Mouse (Mus musculus): Measurements from ENCODE around the gene Efhd1.

Gene Efhd1

DNA sequence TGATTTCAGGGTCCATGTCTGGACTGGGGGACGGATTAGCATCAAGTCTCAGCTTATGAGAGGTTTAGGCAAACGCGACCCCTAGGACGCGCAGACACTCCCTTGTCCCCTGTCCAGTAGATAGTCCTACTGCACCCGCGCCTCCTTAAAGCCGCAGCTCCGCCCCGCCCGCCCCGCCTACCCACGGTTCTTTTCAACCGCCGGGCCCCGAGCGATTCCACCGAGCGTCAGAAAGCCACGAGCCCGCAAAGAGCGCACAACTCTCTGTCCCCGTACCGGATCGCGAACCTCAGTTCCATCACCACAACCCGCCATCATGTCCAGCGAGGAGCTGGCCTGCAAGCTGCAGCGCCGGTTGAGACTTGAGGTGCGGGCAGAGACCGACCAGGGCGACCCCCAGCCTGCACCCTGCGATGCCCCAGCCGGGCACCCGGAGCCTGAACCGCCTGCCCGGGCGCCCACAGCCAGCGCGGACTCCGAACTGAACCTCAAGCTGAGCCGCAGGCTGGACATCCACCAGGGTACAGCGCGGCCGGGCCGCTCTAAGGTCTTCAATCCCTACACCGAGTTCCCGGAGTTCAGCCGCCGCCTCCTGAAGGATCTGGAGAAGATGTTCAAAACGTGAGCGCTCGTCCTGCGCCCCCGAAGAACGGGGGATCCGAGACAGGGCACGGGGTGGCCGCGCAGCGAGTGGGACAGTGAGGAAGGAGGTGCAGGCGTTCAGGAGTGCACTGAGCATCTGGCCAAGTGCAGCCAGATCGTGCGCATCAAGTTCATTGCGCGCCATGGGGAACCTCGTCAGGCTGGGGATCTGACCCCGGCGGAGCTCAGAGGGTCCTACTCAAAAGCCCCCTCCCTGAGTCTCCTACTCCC, at the start of gene Efhd1:
Gene Efhd1, plus strand, starts transcription at position 230 of the 873 bp plus-strand sequence.
- no peak for DNase-seq (ENCODE audit: low read depth, low spot score)

GRCm38 (mm10) chr1:87214748-87215147, 49.4 kb upstream of the Efhd1 start:
- DNase-seq (ENCODE audit: low read depth, low spot score), result no peak

GRCm38 (mm10) chr1:87217938-87218337, 46.2 kb upstream of the Efhd1 start:
- no peak for DNase-seq (ENCODE audit: low read depth, low spot score)

DNA sequence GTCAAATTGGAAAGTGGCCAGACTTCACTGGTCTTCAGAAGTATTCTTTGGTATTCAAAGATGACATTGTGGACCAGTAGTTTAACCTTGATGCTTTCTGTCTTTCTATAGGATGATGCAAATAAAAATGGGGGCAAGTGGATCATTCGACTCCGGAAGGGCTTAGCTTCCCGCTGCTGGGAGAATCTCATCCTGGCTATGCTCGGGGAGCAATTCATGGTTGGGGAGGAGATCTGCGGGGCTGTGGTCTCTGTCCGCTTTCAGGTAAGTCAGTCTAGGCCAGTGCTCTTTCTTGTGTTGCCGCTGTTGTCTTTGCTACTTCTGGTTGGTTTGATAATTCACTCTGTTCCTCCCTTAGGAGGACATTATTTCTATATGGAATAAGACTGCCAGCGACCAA, 38.4 kb upstream of the Efhd1 start:
- no peak for DNase-seq (ENCODE audit: low read depth, low spot score)

GRCm38 (mm10) chr1:87226409-87227159, 37.6 kb upstream of the Efhd1 start:
- DNase-seq (ENCODE audit: low read depth, low spot score), result no peak

- DNase-seq (ENCODE audit: low read depth, low spot score), result no peak
These were observed 37.0 kb upstream of the Efhd1 start for GRCm38 (mm10) chr1:87227160-87227550.

DNA sequence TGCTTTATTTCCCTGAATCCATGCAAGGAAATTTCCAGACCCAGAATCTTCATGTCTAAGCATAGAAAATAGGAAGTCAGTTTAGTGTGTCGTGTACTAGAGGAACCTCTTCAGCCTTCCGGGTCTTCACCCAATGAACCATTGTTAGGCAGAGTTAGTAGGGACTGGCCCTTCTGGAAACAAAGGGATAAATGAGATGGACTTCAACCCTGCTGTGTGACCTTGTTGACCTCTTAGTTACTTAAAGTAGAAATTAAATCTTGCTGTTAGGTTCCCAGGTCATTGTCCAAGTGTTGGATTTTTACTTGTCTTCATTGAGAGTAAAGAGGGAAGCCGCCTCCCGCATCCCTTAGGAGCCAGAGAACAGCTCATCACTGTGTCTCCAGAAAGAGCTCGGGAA, 33.6 kb upstream of the Efhd1 start:
- no peak for DNase-seq (ENCODE audit: low read depth, low spot score)

DNA sequence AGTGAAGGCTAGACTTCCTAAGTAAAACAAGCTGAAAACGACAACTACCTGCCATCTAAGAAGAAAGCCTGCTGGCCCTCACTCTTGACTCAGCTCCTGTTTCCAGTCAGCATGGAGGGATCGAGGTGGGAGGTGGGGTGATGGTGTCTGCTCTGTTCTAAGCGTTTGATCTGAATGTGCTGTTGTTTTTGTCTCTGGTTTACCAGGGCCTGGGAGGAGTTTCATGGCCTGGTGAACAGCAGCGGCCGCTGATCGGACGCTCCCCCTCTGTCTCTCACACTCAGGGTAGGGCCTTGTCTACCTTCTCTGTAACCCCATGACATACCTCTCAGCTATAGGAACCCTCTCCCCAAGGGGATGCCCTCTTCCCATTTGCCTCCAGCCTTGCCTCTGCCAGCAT, 32.0 kb upstream of the Efhd1 start:
- no peak for DNase-seq (ENCODE audit: low read depth, low spot score)

DNA sequence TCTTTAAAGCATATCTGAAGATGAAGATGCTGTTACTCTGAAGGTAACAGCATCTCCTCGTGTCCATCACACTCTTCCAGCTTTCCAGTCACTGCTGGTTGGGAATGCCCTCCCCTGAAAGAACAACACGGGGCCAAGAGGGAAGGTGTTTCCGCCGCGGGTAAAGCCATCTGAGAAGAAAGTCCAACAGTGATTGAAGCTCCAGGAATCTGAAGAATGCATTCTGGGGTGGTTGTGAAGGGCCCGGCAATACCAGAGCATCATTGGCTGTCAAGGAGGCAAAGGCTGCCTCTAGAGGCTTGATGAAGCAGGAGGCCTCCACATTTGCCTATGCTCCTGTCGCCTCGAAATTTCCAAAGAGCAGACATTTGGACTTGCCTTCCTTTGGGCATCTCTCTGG, 25.1 kb upstream of the Efhd1 start:
- no peak for DNase-seq (ENCODE audit: low read depth, low spot score)

- no peak for DNase-seq (ENCODE audit: low read depth, low spot score)
These were observed 21.1 kb upstream of the Efhd1 start for GRCm38 (mm10) chr1:87243021-87243420.

DNA sequence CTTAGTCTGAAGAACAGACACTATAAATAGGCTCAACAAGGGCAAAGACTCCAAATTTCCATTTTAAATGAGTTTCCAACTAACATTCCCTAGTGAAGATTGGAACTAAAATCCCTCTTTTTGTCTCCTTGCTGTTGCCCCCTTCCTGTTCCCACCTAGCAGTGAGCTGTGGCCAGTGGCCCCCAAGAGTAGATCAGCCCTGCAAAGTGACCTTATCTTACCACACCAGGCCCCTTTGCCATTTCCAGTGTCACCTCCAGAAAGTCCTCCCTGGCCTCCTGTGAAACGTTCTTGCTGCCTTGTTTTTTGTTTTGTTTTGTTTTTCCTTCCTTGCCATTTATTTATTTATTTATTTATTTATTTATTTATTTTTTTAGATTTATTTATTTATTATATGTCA, 18.7 kb upstream of the Efhd1 start:
- no peak for DNase-seq (ENCODE audit: low read depth, low spot score)

- peak; percentile 62 for DNase-seq (ENCODE audit: low read depth, low spot score)
These were observed 18.0 kb upstream of the Efhd1 start for GRCm38 (mm10) chr1:87245929-87246815.

GRCm38 (mm10) chr1:87252040-87252609, 12.0 kb upstream of the Efhd1 start:
- no peak for DNase-seq (ENCODE audit: low read depth, low spot score)

DNA sequence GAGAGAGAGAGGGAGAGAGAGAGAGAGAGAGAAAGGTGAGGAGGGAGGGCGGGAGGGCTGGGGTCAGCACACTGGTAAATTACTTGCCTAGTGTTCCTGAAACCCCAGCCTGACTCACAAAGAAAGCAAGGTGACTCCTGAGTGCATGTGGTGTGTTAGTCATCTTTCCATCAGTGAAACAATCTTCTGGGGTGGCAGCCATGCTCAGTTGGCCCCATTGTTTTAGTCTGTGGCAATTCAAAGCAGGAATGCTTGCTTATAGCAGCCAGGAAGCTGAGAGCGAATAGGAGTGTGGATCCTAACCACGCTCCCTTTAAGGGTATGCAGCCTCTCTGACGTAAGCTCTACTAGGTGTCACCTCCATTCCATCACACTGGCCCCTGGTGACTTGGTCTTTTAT, 9.0 kb upstream of the Efhd1 start:
- DNase-seq (ENCODE audit: low read depth, low spot score), result no peak

- no peak for DNase-seq (ENCODE audit: low read depth, low spot score)
These were observed 6.5 kb upstream of the Efhd1 start for GRCm38 (mm10) chr1:87257691-87258090.

DNA sequence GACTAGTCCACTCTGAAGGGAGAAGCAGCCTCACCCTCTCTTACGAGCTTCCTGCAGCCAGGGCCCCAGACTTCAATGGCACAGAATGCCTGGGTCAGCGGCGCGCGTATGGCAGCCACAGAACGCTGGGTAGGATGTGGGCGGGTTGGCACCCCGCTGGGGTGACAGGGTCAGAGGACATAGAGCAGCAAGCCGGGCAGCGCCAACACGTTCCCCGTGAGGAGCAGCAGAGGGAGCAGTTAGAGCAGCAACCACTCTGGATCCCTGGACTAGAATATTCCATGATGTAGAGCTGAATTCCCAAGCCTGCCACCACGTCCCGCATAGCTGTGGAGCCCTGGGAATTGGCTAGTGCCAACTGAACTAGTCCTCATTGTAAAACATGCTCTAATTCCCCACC, 5.7 kb upstream of the Efhd1 start:
- DNase-seq (ENCODE audit: low read depth, low spot score), result no peak

- no peak for DNase-seq (ENCODE audit: low read depth, low spot score)
These were observed 4.8 kb upstream of the Efhd1 start for GRCm38 (mm10) chr1:87259316-87259715.

DNA sequence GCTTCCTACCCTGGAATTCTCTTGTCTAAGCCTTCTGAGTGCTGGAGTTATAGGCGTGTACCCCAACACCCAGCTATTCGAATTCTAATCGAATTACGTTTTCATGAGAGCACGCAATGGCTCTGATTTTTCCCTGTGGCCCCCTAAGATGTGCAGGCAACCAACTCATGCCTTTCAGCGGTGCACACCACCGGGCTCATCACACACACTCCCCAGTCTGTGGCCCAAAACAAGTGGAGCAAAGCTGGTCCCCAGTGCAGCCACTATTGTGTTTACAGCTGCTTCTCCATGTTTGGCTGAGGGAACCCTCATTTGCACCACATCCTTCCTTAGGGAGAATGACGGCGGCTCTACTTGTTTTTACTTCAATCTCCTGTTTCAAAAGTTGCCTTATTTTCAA, 906 bp upstream of the Efhd1 start:
- DNase-seq (ENCODE audit: low read depth, low spot score), result no peak

GRCm38 (mm10) chr1:87263796-87264133, 398 bp upstream of the Efhd1 start:
- no peak for DNase-seq (ENCODE audit: low read depth, low spot score)

GRCm38 (mm10) chr1:87265200-87265599, 1.0 kb downstream of the Efhd1 start:
- DNase-seq (ENCODE audit: low read depth, low spot score), result no peak

DNA sequence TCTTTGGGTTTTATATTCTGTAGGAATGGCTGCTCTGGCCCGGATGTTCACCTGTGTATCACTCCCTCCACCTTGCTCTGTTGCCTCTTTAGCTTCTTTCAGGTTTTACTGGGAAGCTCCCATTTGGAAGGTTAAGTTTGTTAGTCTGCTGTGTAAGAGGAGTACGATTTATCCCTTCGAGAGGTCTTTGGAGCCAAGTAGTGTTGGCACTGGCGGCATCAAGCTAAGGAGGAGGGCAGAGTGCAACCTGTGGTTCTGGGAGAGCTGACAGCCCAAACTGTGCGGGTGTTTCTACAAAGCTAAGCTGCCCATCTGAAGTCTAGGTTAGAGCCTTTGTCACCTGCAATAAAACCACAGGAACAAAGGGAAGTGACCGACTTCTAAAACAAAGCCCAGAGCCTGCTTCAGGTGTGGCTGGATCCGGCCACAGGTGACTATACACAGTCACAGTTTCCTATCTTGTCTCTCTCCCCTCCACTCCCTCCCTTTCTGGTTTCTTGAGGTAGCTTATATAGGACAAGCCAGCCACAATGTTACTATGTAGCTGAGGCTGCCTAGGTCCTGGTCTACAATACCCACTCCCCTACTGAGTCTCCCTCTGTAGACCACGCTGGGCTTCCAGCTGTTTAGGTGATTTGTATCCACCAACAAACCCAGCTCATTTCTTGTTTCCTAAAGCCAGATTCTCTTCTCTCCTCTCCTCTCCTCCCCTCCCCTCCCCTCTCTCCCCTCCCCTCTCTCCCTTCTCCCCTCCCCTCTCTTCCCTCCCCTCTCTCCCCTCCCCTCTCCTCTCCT, 2.3 kb downstream of the Efhd1 start:
- DNase-seq (ENCODE audit: low read depth, low spot score), result no peak
